10 mouse cellular contexts compared by ENCODE assay signal in genomic region chr1:193586896-193587295, GRCm38 (mm10).
A peak's percentile ranks its signal among the peaks of the same experiment; 100 is the strongest.
DNase-seq lines count a peak whose midpoint lies in the region; ATAC-seq and TF ChIP-seq lines count a peak whose summit lies in the region.
"Had no signal": no experiment of that assay in that cellular context is flagged by ENCODE, and none has a peak within 500 bp of the region (broad histone marks: within the 10 kb centered on the region; RNA-seq: fewer than 3 reads in every experiment).

No protein-coding gene starts in this region.

- no peak for TF ChIP-seq CTCF in heart, adult 2 months (IDR thresholded peaks at IDR 0.05)

- 31% methylated on average over 6 of the region's 6 CpGs for WGBS in heart, adult 2 months
- WGBS in heart, embryonic 14.5 days, result 22% methylated on average over 6 of the region's 6 CpGs

- H3K4me3 ChIP-seq in heart, adult 2 months, result no peak overlapping the region
- H3K4me3 ChIP-seq in heart, embryonic 14.5 days (ENCODE audit: control insufficient read depth in 1 of 2, insufficient read depth in 1 of 2, low read depth in 1 of 2, low read length in 2 of 2), result no peak overlapping the region
- H3K4me3 ChIP-seq: stomach, embryonic 15.5 days had no signal

- TF ChIP-seq EP300 in heart, adult 2 months (IDR thresholded peaks at IDR 0.05; ENCODE audit: insufficient read depth, low read depth, low read length), result no peak

- peaks cover 4% of the 10 kb centered on the region for H3K4me1 ChIP-seq in heart, adult 2 months (ENCODE audit: control insufficient read depth, insufficient read depth, low read length)
- H3K4me1 ChIP-seq in heart, embryonic 14.5 days (ENCODE audit: control insufficient read depth in 2 of 2, insufficient read depth in 2 of 2, low read length in 2 of 2), result peaks cover 18 to 33% of the 10 kb centered on the region in 2 experiments
- H3K4me1 ChIP-seq: stomach, embryonic 15.5 days had no signal

- intact Hi-C loops in heart, adult 2 months (cut with DNase I), result loop anchor here (5.0 kb wide), 3 partner anchors 40 to 140 kb away; no protein-coding TSS in a partner anchor
- intact Hi-C loops in heart, postnatal 25 days (cut with DNase I), result no loop called here
- intact Hi-C loops in left cerebral cortex, postnatal 25 days (cut with DNase I), result loop anchor here (2.0 to 10.0 kb wide), 5 partner anchors 50 to 1098 kb away; no protein-coding TSS in a partner anchor

- H3K9ac ChIP-seq in heart, adult 2 months (ENCODE audit: low read depth, low read length), result no peak overlapping the region; the same call in 1 of the 2 replicates
- H3K9ac ChIP-seq in heart, embryonic 14.5 days (ENCODE audit: low read length), result no peak overlapping the region
- H3K9ac ChIP-seq: stomach, embryonic 15.5 days had no signal

- peak overlapping the region; percentile 45; the same call in 1 of the 2 replicates for H3K27ac ChIP-seq in heart, adult 2 months
- peak overlapping the region in 1 of 2 experiments; percentile 47; a peak in 2 of 4 replicates for H3K27ac ChIP-seq in heart, embryonic 14.5 days (replicated peaks in 1 of 2; ENCODE audit: control insufficient read depth in 1 of 2, insufficient read depth in 1 of 2, low read depth in 2 of 2, low read length in 2 of 2)
- H3K27ac ChIP-seq: kidney, postnatal 0 days; stomach, embryonic 15.5 days had no signal

- H3K36me3 ChIP-seq in heart, adult 2 months (ENCODE audit: control insufficient read depth, insufficient read depth, low read length), result no peaks in the 10 kb centered on the region
- no peaks in the 10 kb centered on the region for H3K36me3 ChIP-seq in heart, embryonic 14.5 days (ENCODE audit: control insufficient read depth, insufficient read depth, low read length)
- H3K36me3 ChIP-seq: stomach, embryonic 15.5 days had no signal

- peak in 1 of 2 experiments; percentile 21 for DNase-seq in heart, adult 2 months
- DNase-seq in heart, postnatal 25 days (ENCODE audit: low spot score), result no peak
- DNase-seq in brain, embryonic 18.5 days (ENCODE audit: low read depth, low spot score), result peak; percentile 60
- peak; percentile 71 to 97 for DNase-seq in left cerebral cortex, postnatal 25 days (ENCODE audit: low spot score in 2 of 2)
- DNase-seq in adrenal gland, adult (ENCODE audit: inconsistent age in 2 of 2, low spot score in 1 of 2), result no peak
- DNase-seq in cerebellum, postnatal 25 days, result no peak
- DNase-seq in adrenal gland, postnatal 10 days, result no peak

- ATAC-seq in heart, embryonic 14.5 days (ENCODE audit: insufficient number of reproducible peaks, insufficient read depth, low FRiP score, low read depth), result 0 out of 2 replicates have a peak, but pooled peaks have one; percentile 20

- H3K9me3 ChIP-seq in heart, embryonic 14.5 days (ENCODE audit: control insufficient read depth, low read length), result no peaks in the 10 kb centered on the region
- H3K9me3 ChIP-seq: stomach, embryonic 15.5 days had no signal

- no peaks in the 10 kb centered on the region for H3K27me3 ChIP-seq in heart, adult 2 months (ENCODE audit: control insufficient read depth, insufficient read depth, low read length)
- H3K27me3 ChIP-seq in heart, embryonic 14.5 days (ENCODE audit: control insufficient read depth, insufficient read depth, low read length), result no peaks in the 10 kb centered on the region
- H3K27me3 ChIP-seq: stomach, embryonic 15.5 days had no signal

- peak overlapping the region; percentile 25; the same call in 1 of the 2 replicates for H3K4me2 ChIP-seq in heart, embryonic 14.5 days (ENCODE audit: low read length)
- H3K4me2 ChIP-seq: stomach, embryonic 15.5 days had no signal

- H3K79me2 ChIP-seq in heart, adult 2 months (replicated peaks; ENCODE audit: control insufficient read depth, insufficient read depth, low read length), result no peaks in the 10 kb centered on the region

- TF ChIP-seq POLR2A in heart, adult 2 months (IDR thresholded peaks at IDR 0.05; ENCODE audit: insufficient read depth, low read depth, low read length), result no peak

Comparison
In these comparisons a context has a peak if more than half of its experiments do, and no peak if none do; other contexts are left out.
1. DNase-seq: peak in brain, embryonic 18.5 days (single experiment) and left cerebral cortex, postnatal 25 days (2 of 2); none in heart, postnatal 25 days (single experiment), adrenal gland, adult (0 of 2), cerebellum, postnatal 25 days (0 of 2) and adrenal gland, postnatal 10 days (single experiment).